Mouse (Mus musculus) urinary bladder, postnatal 25 days (tissue): ENCODE results near the gene Pspc1.

Source experiments
- DNase-seq: peaks from one replicate; pipeline ENCODE4 v3.0.0; 2022; ENCODE audit warnings: low spot score

Pspc1 gene

DNA sequence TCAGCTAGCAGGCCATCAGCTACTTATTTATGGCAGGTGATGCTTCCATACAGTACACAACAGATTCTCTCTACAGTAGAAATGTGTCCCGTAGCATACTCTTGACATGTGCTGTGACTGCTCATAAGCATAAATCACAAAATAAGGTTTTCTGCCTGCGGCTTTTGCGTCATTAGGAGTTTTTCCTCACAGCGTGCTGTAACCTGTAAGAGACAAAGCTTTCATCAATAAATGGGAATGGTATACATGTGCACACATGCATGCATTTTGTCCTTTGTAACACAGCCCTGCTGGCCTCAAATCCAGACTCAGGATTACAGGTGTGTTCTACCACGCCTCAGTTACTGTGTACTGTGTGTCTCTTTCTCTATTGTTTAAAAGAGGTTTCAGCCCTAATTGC is 80.3 kb downstream of the Pspc1 start:
- DNase-seq = no peak

DNA sequence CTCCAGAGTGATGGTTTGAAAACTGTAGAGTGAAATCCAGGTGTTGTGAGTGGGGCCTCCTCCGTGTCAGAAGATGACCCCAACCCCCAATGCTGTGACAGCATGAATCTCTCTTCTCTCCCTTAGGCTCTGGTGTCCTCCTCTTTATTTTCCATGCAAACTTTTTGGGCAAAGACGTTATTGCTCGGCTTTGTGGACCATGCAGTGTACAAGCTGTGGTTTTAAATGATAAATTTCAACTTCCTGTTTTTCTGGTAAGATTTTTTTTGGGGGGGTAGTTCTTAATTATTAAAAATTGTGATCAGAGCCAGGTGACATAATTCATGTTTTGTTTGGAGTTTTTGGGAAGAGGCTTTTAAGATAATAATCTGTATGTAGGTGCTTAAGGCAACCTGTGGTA is 82.6 kb downstream of the Pspc1 start:
- DNase-seq = no peak

DNA sequence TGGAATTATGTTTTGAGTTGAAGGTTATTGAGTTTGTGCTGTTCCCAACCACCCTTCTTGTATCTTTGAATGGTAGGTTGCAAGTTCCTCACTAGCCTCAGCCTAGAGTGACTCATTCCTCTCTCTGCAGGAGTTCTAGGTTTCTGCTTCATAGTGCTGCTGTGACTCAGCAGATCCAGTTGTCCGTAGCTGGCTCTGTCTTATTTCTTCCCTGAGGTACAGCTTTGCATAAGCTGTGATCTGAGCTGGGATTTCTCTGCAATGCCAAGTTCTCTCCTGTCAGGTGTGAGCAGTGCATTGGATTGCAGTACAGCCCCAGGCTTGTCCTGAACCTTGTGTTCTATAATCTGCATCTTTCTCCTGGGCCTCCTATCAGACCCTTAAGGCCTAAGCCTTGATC is 88.3 kb downstream of the Pspc1 start:
- DNase-seq = no peak

DNA sequence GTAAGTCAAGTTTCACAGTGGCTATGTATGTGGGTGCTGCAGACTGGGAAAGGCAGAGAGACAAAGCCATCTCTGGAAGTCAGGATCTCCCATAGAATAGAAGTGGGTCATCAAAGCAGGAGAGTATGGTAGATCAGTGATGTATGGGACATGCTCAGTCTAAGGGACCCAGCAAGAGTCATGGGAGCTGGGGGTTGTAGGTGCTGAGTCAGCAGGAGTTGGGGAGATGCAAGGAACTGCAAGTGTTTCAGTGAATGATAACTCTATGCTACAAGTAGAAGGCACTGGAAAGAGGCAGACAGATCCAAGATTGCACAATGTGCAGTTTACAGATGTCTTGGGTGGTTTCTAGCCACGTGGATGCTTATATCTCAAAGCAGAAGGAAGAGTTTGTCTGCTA is 89.0 kb downstream of the Pspc1 start:
- DNase-seq = no peak

DNA sequence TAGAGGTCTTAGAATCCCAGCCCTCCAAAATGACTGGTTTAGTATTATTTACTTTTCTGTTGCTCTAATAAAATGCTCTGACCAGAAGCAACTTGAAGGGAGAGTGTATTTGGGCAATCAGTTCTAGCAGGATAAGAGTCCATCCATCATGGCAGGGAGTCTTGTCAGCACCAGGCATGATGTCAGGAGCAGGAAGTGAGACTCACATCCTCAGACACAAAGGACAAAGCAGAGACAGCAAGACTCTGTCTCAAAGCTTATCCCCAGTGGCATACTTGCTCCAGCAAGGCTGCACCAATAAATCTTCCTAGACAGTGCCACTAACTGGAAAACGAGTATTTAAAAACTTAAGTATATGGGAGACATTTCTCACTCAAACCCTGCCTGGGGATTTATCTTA is 92.7 kb downstream of the Pspc1 start:
- no peak for DNase-seq
